Mouse (Mus musculus) ES-Bruce4 (cell line): ENCODE results near the gene Asic2.

Experiments used
- CTCF ChIP-seq: IDR thresholded peaks from one replicate; pipeline ENCODE4 v1.8.1; 2011; ENCODE audit warnings: low read depth, low read length
- EP300 ChIP-seq: IDR thresholded peaks from 2 replicates; pipeline ENCODE4 v1.6.1; 2011; ENCODE audit warnings: low read depth, low read length; ENCODE audit not compliant: insufficient read depth
- POLR2A ChIP-seq: IDR thresholded peaks from one replicate; pipeline ENCODE4 v1.8.1; 2011; ENCODE audit warnings: low read length; ENCODE audit not compliant: insufficient read depth

DNA sequence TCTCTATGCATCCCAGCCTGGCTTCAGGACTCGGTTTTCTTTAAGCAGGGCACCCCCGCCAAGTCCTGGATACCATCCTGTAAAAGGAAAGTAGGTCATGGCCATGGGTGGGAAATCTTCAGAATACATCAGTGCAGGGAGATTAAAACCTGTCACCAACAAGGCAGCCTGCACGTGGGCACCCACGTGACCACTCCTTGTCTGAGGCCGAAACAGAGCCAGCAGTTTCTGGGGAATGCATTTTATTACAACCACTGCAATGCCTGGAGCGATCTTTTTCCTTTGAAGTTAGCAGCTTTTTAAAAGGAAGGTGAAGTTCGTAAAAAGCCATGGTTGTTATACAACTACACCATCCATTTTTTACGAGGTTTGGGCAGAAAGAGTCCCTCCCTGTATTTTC is 873.7 kb downstream of the Asic2 start:
- TF ChIP-seq CTCF (no peak), POLR2A (no peak), EP300 (no peak)
